Mouse (Mus musculus) heart, adult 2 months (tissue): ENCODE data around the gene Usp29.

Source experiments
- EP300 ChIP-seq: fragments of 200-500 bp; IDR thresholded peaks from 2 replicates; pipeline ENCODE4 v1.6.1; 2011; ENCODE audit warnings: low read depth, low read length, control low read depth; ENCODE audit not compliant: insufficient read depth
- POLR2A ChIP-seq: fragments of 200-500 bp; IDR thresholded peaks from 2 replicates; pipeline ENCODE4 v1.6.1; 2011; ENCODE audit warnings: mild to moderate bottlenecking, low read depth, low read length, control low read depth; ENCODE audit not compliant: insufficient read depth

GRCm38 (mm10) chr7:6835351-6835750, 105.0 kb downstream of the Usp29 start:
- TF ChIP-seq EP300 (no peak), POLR2A (no peak)
